Mouse (Mus musculus): ENCODE data around the gene Wdr49. TPM values are rescaled to one million over a fixed set of nuclear protein-coding genes. Genes with fewer than 3 reads are reported as not detected.

Wdr49 gene
- total and polyA plus RNA-seq, 2 experiments from 2014 or later, result 0.15 to 0.66 TPM

- no peak for DNase-seq (ENCODE audit: low spot score)
- no peaks in the 10 kb centered on the region for H3K36me3 ChIP-seq (ENCODE audit: insufficient read depth, low read length)
- no peak overlapping the region for H3K9ac ChIP-seq (replicated peaks; ENCODE audit: low read length, poor library complexity, severe bottlenecking)
- H3K4me2 ChIP-seq (ENCODE audit: low read depth, low read length, poor library complexity, severe bottlenecking), result no peak overlapping the region
- peak overlapping the region; percentile 43; the same call in 1 of the 2 replicates for H3K27ac ChIP-seq (ENCODE audit: low read depth, low read length)
- 22% methylated on average over 3 of the region's 3 CpGs for WGBS
- no peak overlapping the region for H3K4me3 ChIP-seq (ENCODE audit: low read depth, low read length)
- peak; percentile 35; the same call in 1 of the 2 replicates for ATAC-seq (ENCODE audit: low FRiP score)
- no peak for TF ChIP-seq CTCF (IDR thresholded peaks at IDR 0.05)
- H3K27me3 ChIP-seq (ENCODE audit: insufficient read depth, low read length), result no peaks in the 10 kb centered on the region
- no peaks in the 10 kb centered on the region for H3K9me3 ChIP-seq (ENCODE audit: low read length)
- peaks cover 7% of the 10 kb centered on the region; the same call in 1 of the 2 replicates for H3K4me1 ChIP-seq (ENCODE audit: insufficient read depth, low read length)
These were observed 184.2 kb downstream of the Wdr49 start for GRCm38 (mm10) chr3:75297758-75298111.

- H3K9ac ChIP-seq (replicated peaks; ENCODE audit: low read length, poor library complexity, severe bottlenecking), result no peak overlapping the region
- H3K36me3 ChIP-seq (ENCODE audit: insufficient read depth, low read length), result no peaks in the 10 kb centered on the region
- 22% methylated on average over 2 of the region's 2 CpGs for WGBS
- no peaks in the 10 kb centered on the region for H3K27me3 ChIP-seq (ENCODE audit: insufficient read depth, low read length)
- DNase-seq (ENCODE audit: low spot score) (peak; percentile 38), ATAC-seq (ENCODE audit: low FRiP score) (peak; percentile 58)
- no peaks in the 10 kb centered on the region for H3K9me3 ChIP-seq (ENCODE audit: low read length)
- H3K27ac ChIP-seq (ENCODE audit: low read depth, low read length), result peak overlapping the region; percentile 43; the same call in 1 of the 2 replicates
- no peak overlapping the region for H3K4me2 ChIP-seq (ENCODE audit: low read depth, low read length, poor library complexity, severe bottlenecking)
- no peak for TF ChIP-seq CTCF (IDR thresholded peaks at IDR 0.05)
- H3K4me1 ChIP-seq (ENCODE audit: insufficient read depth, low read length), result peaks cover 7% of the 10 kb centered on the region; the same call in 1 of the 2 replicates
- H3K4me3 ChIP-seq (ENCODE audit: low read depth, low read length), result no peak overlapping the region
These were observed 184.8 kb downstream of the Wdr49 start for GRCm38 (mm10) chr3:75297026-75297757.

- Histone ChIP-seq H3K27ac (ENCODE audit: low read depth, low read length) (no peak overlapping the region), H3K4me1 (ENCODE audit: insufficient read depth, low read length) (peaks cover 7% of the 10 kb centered on the region; the same call in 1 of the 2 replicates), H3K4me3 (ENCODE audit: low read depth, low read length) (no peak overlapping the region), H3K36me3 (ENCODE audit: insufficient read depth, low read length) (no peaks in the 10 kb centered on the region), H3K27me3 (ENCODE audit: insufficient read depth, low read length) (no peaks in the 10 kb centered on the region), H3K9me3 (ENCODE audit: low read length) (no peaks in the 10 kb centered on the region), H3K9ac (replicated peaks; ENCODE audit: low read length, poor library complexity, severe bottlenecking) (no peak overlapping the region), H3K4me2 (ENCODE audit: low read depth, low read length, poor library complexity, severe bottlenecking) (no peak overlapping the region)
- 86% methylated on average over 2 of the region's 2 CpGs for WGBS
- TF ChIP-seq CTCF (IDR thresholded peaks at IDR 0.05), result no peak
- no peak for ATAC-seq (ENCODE audit: low FRiP score)
- DNase-seq (ENCODE audit: low spot score), result no peak
These were observed 188.7 kb downstream of the Wdr49 start for GRCm38 (mm10) chr3:75293243-75293642.

- no peak for TF ChIP-seq CTCF (IDR thresholded peaks at IDR 0.05)
- H3K4me2 ChIP-seq (ENCODE audit: low read depth, low read length, poor library complexity, severe bottlenecking), result no peak overlapping the region
- no peaks in the 10 kb centered on the region for H3K4me1 ChIP-seq (ENCODE audit: insufficient read depth, low read length)
- WGBS, result 87% methylated on average over 4 of the region's 4 CpGs
- no peaks in the 10 kb centered on the region for H3K27me3 ChIP-seq (ENCODE audit: insufficient read depth, low read length)
- H3K9ac ChIP-seq (replicated peaks; ENCODE audit: low read length, poor library complexity, severe bottlenecking), result no peak overlapping the region
- H3K9me3 ChIP-seq (ENCODE audit: low read length), result no peaks in the 10 kb centered on the region
- no peaks in the 10 kb centered on the region for H3K36me3 ChIP-seq (ENCODE audit: insufficient read depth, low read length)
- DNase-seq (ENCODE audit: low spot score) (no peak), ATAC-seq (ENCODE audit: low FRiP score) (no peak)
- H3K27ac ChIP-seq (ENCODE audit: low read depth, low read length), result no peak overlapping the region
- no peak overlapping the region for H3K4me3 ChIP-seq (ENCODE audit: low read depth, low read length)
These were observed 204.5 kb downstream of the Wdr49 start for GRCm38 (mm10) chr3:75277455-75277854.

GRCm38 (mm10) chr3:75276522-75276921 is 205.4 kb downstream of the Wdr49 start:
- 77% methylated on average over 3 of the region's 3 CpGs for WGBS
- no peak overlapping the region for H3K4me2 ChIP-seq (ENCODE audit: low read depth, low read length, poor library complexity, severe bottlenecking)
- H3K27me3 ChIP-seq (ENCODE audit: insufficient read depth, low read length), result no peaks in the 10 kb centered on the region
- no peak for DNase-seq (ENCODE audit: low spot score)
- no peak overlapping the region for H3K4me3 ChIP-seq (ENCODE audit: low read depth, low read length)
- no peaks in the 10 kb centered on the region for H3K36me3 ChIP-seq (ENCODE audit: insufficient read depth, low read length)
- no peak overlapping the region for H3K9ac ChIP-seq (replicated peaks; ENCODE audit: low read length, poor library complexity, severe bottlenecking)
- H3K9me3 ChIP-seq (ENCODE audit: low read length), result no peaks in the 10 kb centered on the region
- H3K27ac ChIP-seq (ENCODE audit: low read depth, low read length), result no peak overlapping the region
- TF ChIP-seq CTCF (IDR thresholded peaks at IDR 0.05), result no peak
- no peak for ATAC-seq (ENCODE audit: low FRiP score)
- H3K4me1 ChIP-seq (ENCODE audit: insufficient read depth, low read length), result no peaks in the 10 kb centered on the region

GRCm38 (mm10) chr3:75275127-75275526 is 206.8 kb downstream of the Wdr49 start:
- no peak for TF ChIP-seq CTCF (IDR thresholded peaks at IDR 0.05)
- ATAC-seq (ENCODE audit: low FRiP score) (no peak), DNase-seq (ENCODE audit: low spot score) (no peak)
- Histone ChIP-seq H3K4me1 (ENCODE audit: insufficient read depth, low read length) (no peaks in the 10 kb centered on the region), H3K27ac (ENCODE audit: low read depth, low read length) (no peak overlapping the region), H3K9me3 (ENCODE audit: low read length) (no peaks in the 10 kb centered on the region), H3K4me2 (ENCODE audit: low read depth, low read length, poor library complexity, severe bottlenecking) (no peak overlapping the region), H3K36me3 (ENCODE audit: insufficient read depth, low read length) (no peaks in the 10 kb centered on the region), H3K27me3 (ENCODE audit: insufficient read depth, low read length) (no peaks in the 10 kb centered on the region), H3K9ac (replicated peaks; ENCODE audit: low read length, poor library complexity, severe bottlenecking) (no peak overlapping the region), H3K4me3 (ENCODE audit: low read depth, low read length) (no peak overlapping the region)
